Mouse (Mus musculus): ENCODE results near the gene 2900026A02Rik.

2900026A02Rik gene

GRCm38 (mm10) chr5:113099546-113099945 lies 121.5 kb downstream of the 2900026A02Rik start:
- DNase-seq (ENCODE audit: low spot score in 2 of 2) = peak; percentile 91 to 95

GRCm38 (mm10) chr5:113097551-113097950 lies 123.5 kb downstream of the 2900026A02Rik start:
- DNase-seq (ENCODE audit: low spot score in 2 of 2) = no peak

GRCm38 (mm10) chr5:113095456-113095855 lies 125.6 kb downstream of the 2900026A02Rik start:
- DNase-seq (ENCODE audit: low spot score in 2 of 2) = no peak

- no peak for DNase-seq (ENCODE audit: low spot score in 2 of 2)
Measured at GRCm38 (mm10) chr5:113092406-113092805, 128.6 kb downstream of the 2900026A02Rik start.

- DNase-seq (ENCODE audit: low spot score in 2 of 2) = no peak
Measured at GRCm38 (mm10) chr5:113091162-113091561, 129.9 kb downstream of the 2900026A02Rik start.

GRCm38 (mm10) chr5:113090750-113091149 lies 130.3 kb downstream of the 2900026A02Rik start:
- DNase-seq (ENCODE audit: low spot score in 2 of 2) = no peak

- no peak for DNase-seq (ENCODE audit: low spot score in 2 of 2)
Measured at GRCm38 (mm10) chr5:113090077-113090690, 130.9 kb downstream of the 2900026A02Rik start.

- no peak for DNase-seq (ENCODE audit: low spot score in 2 of 2)
Measured at GRCm38 (mm10) chr5:113087465-113087864, 133.6 kb downstream of the 2900026A02Rik start.

GRCm38 (mm10) chr5:113086990-113087389 lies 134.0 kb downstream of the 2900026A02Rik start:
- DNase-seq (ENCODE audit: low spot score in 2 of 2) = no peak

- DNase-seq (ENCODE audit: low spot score in 2 of 2) = no peak
Measured at GRCm38 (mm10) chr5:113086439-113086838, 134.6 kb downstream of the 2900026A02Rik start.

GRCm38 (mm10) chr5:113085931-113086330 lies 135.1 kb downstream of the 2900026A02Rik start:
- no peak for DNase-seq (ENCODE audit: low spot score in 2 of 2)

- DNase-seq (ENCODE audit: low spot score in 2 of 2) = no peak
Measured at GRCm38 (mm10) chr5:113084309-113084708, 136.7 kb downstream of the 2900026A02Rik start.

GRCm38 (mm10) chr5:113082356-113083168 lies 138.5 kb downstream of the 2900026A02Rik start:
- no peak for DNase-seq (ENCODE audit: low spot score in 2 of 2)

GRCm38 (mm10) chr5:113081439-113081838 lies 139.6 kb downstream of the 2900026A02Rik start, which contains the start of gene Crybb3:
Crybb3 (minus strand) TSS chr5:113081584.
- DNase-seq (ENCODE audit: low spot score in 2 of 2) = no peak

GRCm38 (mm10) chr5:113081020-113081419 lies 140.0 kb downstream of the 2900026A02Rik start:
- DNase-seq (ENCODE audit: low spot score in 2 of 2) = no peak

- peak in 1 of 2 experiments; percentile 41 for DNase-seq (ENCODE audit: low spot score in 2 of 2)
Measured at GRCm38 (mm10) chr5:113079783-113080182, 141.3 kb downstream of the 2900026A02Rik start.

GRCm38 (mm10) chr5:113078686-113079085 lies 142.3 kb downstream of the 2900026A02Rik start:
- no peak for DNase-seq (ENCODE audit: low spot score in 2 of 2)

- no peak for DNase-seq (ENCODE audit: low spot score in 2 of 2)
Measured at GRCm38 (mm10) chr5:113070017-113070416, 151.0 kb downstream of the 2900026A02Rik start, which contains the start of gene Crybb2. Crybb2 (minus strand) TSS chr5:113070117.

- DNase-seq (ENCODE audit: low spot score in 2 of 2) = peak; percentile 74 to 81
Measured at GRCm38 (mm10) chr5:113054308-113054707, 166.7 kb downstream of the 2900026A02Rik start.

GRCm38 (mm10) chr5:113050581-113051185 lies 170.4 kb downstream of the 2900026A02Rik start:
- DNase-seq (ENCODE audit: low spot score in 2 of 2) = no peak

GRCm38 (mm10) chr5:113049876-113050275 lies 171.2 kb downstream of the 2900026A02Rik start:
- no peak for DNase-seq (ENCODE audit: low spot score in 2 of 2)

GRCm38 (mm10) chr5:113045511-113046273 lies 175.3 kb downstream of the 2900026A02Rik start:
- DNase-seq (ENCODE audit: low spot score in 2 of 2) = no peak

Measured in frontal cortex, postnatal 25 days (tissue).